Mouse (Mus musculus): ENCODE results near the gene Ackr3. TPM values are rescaled to one million over a fixed set of nuclear protein-coding genes. Genes with fewer than 3 reads are reported as not detected.

Gene Ackr3
- polyA plus RNA-seq, 1 experiment from 2014 or later, result 37.6 TPM

DNA sequence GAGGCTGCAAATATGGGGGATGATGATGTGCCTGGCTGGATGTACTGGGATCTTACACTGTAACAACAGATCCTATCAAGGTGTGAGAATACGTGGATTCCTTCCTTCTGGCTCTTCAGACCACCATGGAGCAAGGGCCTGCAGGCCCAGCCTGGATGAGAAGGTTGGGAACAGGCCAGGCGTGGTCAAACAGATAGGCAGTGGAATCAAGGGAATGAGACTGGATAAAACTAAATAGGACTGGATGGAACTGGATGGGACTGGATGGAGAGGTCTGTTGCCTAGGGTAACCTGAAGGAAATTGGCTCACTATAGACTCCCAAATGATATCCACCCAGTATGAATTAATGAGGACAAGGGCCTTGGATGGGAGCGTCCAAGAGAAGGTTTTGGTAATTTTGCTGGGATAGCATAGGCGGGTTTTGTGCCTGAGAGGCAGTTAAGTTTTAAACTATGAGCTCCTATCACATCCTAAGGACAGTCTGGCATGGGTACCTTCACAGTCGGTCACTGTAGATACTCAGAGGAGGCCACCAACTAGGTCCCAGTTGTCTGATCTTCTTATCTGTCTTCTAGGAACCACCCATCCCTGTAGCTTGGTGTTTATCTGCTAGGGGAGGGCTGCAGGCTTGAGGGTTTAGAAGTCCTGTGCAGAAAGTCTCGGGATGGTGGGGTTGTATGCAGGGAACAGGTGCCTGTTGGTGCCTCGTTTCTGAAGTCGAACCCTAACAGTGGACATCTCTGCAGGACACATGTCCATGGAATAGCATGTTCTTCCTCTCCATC, 44.2 kb downstream of the Ackr3 start:
- in situ Hi-C loops (cut with MboI; ENCODE audit: low pct_unique_long_range_greater_than_20kb), result no loop called here
- no peak for DNase-seq (ENCODE audit: low read depth, low spot score)
- ATAC-seq, result no peak
- ChIA-PET CTCF (interaction anchor here (1.9 kb wide), 1 partner anchor 9 kb away, joined by 4 read pairs; no protein-coding TSS in a partner anchor), POLR2A (interaction anchor here (0.5 to 0.6 kb wide), 2 partner anchors 19 to 209 kb away, joined by 3 read pairs; no protein-coding TSS in a partner anchor)
- TF ChIP-seq CTCF (IDR thresholded peaks at IDR 0.05), result no peak
- no peaks in the 10 kb centered on the region for H3K27me3 ChIP-seq

DNA sequence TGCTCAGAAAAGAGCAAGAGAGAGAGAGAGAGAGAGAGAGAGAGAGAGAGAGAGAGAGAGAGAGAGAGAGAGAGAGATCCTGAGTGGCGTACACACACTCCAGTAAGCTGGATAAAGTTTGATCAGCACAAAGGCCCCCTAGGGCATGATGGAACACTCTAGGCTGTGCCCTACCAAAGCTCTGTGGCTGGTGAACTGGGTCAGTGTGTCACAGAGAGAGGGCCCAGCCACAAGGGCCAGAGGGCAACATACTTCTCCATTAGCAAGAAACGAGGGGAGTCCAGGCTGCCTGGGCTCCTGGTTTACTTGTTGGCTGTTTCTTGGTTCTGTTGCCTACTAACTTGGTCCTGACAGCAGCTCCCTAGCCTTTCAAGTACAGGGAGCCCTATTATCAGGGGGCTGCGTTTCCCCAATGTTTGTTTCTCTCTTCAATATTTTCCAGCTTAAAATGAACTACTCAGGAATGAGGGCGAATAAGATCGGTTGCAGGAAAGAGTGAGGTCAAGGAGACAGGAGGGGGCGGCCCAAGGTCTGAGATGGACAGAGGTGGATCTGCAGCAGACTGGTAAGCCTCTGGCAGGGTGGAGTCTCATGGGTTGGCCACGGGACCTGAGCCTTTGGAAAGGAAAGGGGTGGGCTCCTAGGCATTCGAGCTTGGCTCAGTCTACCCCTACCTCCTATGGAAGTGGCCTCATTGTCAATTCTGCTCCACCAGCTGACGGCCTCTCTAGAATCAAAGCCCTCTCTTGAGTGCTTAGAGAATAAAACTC, 45.4 kb downstream of the Ackr3 start:
- in situ Hi-C loops (cut with MboI; ENCODE audit: low pct_unique_long_range_greater_than_20kb), result no loop called here
- no peak for DNase-seq (ENCODE audit: low read depth, low spot score)
- ChIA-PET POLR2A (interaction anchor here (0.6 kb wide), 1 partner anchor 155 kb away, joined by 3 read pairs; no protein-coding TSS in a partner anchor), CTCF (interaction anchor here (1.2 to 1.9 kb wide), 2 partner anchors 11 to 16 kb away, joined by 3 to 4 read pairs; no protein-coding TSS in a partner anchor)
- H3K27me3 ChIP-seq, result no peaks in the 10 kb centered on the region
- no peak for TF ChIP-seq CTCF (IDR thresholded peaks at IDR 0.05)
- no peak for ATAC-seq

DNA sequence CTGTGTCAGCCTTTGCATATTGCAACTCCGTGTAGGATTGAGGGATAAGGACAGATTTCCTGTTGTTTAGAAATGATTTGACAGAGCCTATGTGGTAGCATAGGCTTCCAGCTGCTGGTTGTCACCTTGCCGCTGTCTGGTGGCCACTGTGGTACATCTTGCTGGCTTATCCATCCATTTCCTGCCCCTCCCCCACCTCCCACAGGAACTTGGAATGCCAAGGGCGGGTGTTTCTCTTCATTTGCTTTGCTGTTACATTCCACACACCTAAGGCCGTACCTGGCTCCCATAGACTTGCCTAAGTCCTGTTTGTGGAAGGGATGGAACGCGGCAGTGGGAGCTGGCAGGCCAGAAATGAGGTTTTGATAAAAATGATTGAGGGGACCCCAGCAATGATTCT, 46.6 kb downstream of the Ackr3 start:
- no peaks in the 10 kb centered on the region for H3K27me3 ChIP-seq
- DNase-seq (ENCODE audit: low read depth, low spot score) (no peak), ATAC-seq (no peak)
- in situ Hi-C loops (cut with MboI; ENCODE audit: low pct_unique_long_range_greater_than_20kb), result no loop called here
- TF ChIP-seq CTCF (IDR thresholded peaks at IDR 0.05), result no peak
- CTCF ChIA-PET, result interaction anchor here (0.6 kb wide), 1 partner anchor 105 kb away, joined by 3 read pairs; no protein-coding TSS in a partner anchor
- POLR2A ChIA-PET, result no interaction called here

DNA sequence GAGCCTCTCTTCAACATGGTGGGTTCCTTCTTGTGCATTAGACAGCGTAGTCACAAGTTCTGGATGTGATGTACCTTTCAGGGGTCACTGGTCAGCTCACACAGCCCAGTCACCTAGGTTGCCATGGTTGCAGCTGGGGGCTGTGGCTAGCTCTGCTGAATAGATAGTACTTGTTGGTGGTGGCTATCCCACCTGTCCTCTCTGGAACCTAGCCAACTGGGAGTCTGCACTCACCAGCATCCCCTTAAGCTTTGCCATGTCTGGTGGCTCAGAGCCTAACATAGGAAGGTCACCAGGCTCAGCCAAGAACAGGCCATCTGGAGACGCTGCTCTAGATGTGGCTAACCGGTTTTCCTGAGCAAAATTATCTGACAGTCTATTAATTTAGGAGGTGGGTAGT, 47.4 kb downstream of the Ackr3 start:
- H3K27me3 ChIP-seq, result no peaks in the 10 kb centered on the region
- ChIA-PET POLR2A (no interaction called here), CTCF (no interaction called here)
- in situ Hi-C loops (cut with MboI; ENCODE audit: low pct_unique_long_range_greater_than_20kb), result no loop called here
- DNase-seq (ENCODE audit: low read depth, low spot score), result no peak
- TF ChIP-seq CTCF (IDR thresholded peaks at IDR 0.05), result no peak
- no peak for ATAC-seq

DNA sequence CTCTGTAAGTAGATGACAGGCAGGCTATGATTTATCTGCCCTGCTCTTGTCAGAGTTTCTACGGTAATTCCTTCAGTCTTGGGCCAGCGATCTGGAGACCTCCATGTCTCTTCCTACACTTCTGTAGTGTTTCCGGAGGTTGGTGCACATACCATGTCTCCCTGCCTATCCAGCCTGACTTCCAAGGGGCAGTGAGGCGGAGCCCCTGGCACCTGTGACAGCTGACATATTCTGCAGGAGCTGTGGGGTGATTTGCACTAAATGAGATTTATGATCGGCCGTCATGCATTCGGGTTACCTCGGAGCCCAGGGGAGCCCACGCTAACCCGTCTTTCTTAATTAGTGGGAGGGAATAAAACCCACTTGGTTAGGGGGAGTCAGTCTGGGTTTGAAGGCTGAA, 49.7 kb downstream of the Ackr3 start:
- CTCF ChIA-PET, result no interaction called here

DNA sequence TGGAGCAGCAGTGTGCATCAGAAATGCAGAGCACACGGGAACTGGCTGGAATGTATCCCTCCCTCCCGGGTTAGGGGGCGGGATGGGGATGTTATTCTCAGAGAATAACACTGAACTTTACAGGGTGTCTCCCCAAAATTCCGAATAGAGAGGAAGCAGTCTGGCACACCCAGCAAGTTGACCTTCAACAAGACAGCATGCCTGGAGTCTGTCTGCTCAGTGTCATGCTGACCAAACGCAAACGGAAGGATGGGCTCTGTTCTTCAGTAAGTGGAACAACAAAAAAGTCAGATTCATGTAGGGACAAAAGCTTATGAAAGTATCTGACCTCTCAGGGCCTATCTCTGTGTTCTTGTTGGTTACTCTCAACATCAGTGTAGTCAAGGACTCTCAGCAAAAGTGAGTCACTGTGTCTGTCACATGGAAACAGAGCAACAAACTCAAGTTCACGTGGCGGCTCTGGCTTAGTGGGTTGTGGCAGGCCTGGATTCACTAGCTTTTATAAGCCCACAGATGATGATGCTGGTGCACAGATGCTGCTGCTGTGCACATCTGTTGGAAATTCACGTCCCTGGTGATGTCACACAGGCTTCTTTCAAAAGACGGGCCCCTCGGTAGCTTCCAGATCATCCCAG, 54.6 kb downstream of the Ackr3 start:
- DNase-seq (ENCODE audit: low read depth, low spot score) (no peak), ATAC-seq (no peak)
- in situ Hi-C loops (cut with MboI; ENCODE audit: low pct_unique_long_range_greater_than_20kb), result no loop called here
- no peaks in the 10 kb centered on the region for H3K27me3 ChIP-seq
- no peak for TF ChIP-seq CTCF (IDR thresholded peaks at IDR 0.05)
- ChIA-PET CTCF (interaction anchor here (1.1 kb wide), 1 partner anchor 28 kb away, joined by 3 read pairs; no protein-coding TSS in a partner anchor), POLR2A (no interaction called here)

More for the DNA sequence above, 49.7 kb downstream of the Ackr3 start:
- in situ Hi-C loops (cut with MboI; ENCODE audit: low pct_unique_long_range_greater_than_20kb), result no loop called here
- no peak for ATAC-seq
- TF ChIP-seq CTCF (IDR thresholded peaks at IDR 0.05), result no peak
- DNase-seq (ENCODE audit: low read depth, low spot score), result no peak
- POLR2A ChIA-PET, result no interaction called here
- no peaks in the 10 kb centered on the region for H3K27me3 ChIP-seq

DNA sequence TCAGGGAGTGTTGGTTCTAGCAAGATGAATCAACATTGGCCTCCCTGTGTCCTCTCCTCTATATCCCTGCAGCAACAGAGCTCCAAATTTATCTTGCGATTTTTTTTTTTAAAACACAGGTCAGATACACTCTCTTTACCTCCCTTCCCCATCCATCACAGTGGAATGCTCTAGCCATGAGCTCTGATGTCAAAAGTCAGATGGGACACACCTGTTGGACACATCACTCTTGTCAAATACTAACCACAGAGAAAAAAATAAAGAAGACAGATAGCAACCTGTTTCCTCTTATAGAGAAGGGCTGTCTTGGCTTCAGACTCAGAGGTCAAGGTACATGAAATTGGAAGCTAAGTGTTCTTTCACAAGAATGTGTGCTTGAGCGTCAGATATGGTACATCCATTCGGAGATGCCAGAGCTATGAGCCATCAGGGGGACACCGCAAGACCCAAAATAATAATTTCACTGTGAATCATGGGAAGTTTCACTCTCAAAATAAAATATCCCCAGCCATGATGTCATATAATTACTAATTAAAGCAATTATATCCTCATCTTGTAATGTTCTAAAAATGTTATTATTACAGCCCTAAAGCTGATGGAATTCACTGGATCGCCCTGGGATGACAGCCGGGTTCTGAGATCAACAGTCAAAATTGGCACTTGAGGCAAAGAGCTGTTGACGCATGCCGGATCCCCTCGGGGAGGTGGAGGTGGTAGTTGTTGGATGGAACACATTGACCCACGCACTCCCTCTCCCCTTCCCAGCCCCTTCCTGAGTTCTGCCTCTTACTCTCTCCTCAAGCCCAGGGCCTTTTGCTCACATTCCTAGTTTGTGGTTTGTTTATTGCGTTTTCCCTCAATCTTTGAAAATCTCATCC, 57.2 kb downstream of the Ackr3 start:
- ATAC-seq (no peak), DNase-seq (ENCODE audit: low read depth, low spot score) (no peak)
- no peaks in the 10 kb centered on the region for H3K27me3 ChIP-seq
- POLR2A ChIA-PET, result no interaction called here
- in situ Hi-C loops (cut with MboI; ENCODE audit: low pct_unique_long_range_greater_than_20kb), result no loop called here
- TF ChIP-seq CTCF (IDR thresholded peaks at IDR 0.05), result no peak
- CTCF ChIA-PET, result interaction anchor here (1.0 kb wide), 1 partner anchor 19 kb away, joined by 3 read pairs; no protein-coding TSS in a partner anchor

DNA sequence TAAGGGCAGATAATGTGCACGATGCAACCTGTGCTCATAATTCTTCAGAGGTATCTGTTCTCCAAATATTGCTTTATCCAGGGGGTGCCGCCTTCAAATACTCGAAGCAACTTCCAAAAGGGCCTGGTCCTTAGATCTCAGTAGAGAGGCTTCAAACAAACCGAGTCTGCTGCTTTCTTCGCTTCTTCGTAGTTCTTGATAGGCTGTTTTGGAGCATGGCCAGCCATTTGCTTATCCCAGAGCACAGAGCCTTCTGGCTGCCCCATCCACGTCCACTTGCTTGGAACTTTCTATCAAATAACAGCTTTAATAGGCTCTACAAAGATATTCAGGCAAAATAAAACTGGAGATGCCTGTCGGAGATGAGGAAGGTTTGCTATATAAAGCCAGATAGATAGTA, 58.6 kb downstream of the Ackr3 start:
- no peak for DNase-seq (ENCODE audit: low read depth, low spot score)
- TF ChIP-seq CTCF (IDR thresholded peaks at IDR 0.05), result no peak
- ChIA-PET POLR2A (no interaction called here), CTCF (no interaction called here)
- in situ Hi-C loops (cut with MboI; ENCODE audit: low pct_unique_long_range_greater_than_20kb), result no loop called here
- ATAC-seq, result no peak
- H3K27me3 ChIP-seq, result no peaks in the 10 kb centered on the region

Other genes with a start within 250 kb of the Ackr3 start
- gene Asb18, start 189.3 kb upstream of the Ackr3 start, polyA plus RNA-seq (2021), result not detected
- 0.05 TPM for gene Iqca, start 50.6 kb upstream of the Ackr3 start, polyA plus RNA-seq (2021)